Mouse (Mus musculus): Measurements from ENCODE around the gene Xcr1.

Xcr1 gene

DNA sequence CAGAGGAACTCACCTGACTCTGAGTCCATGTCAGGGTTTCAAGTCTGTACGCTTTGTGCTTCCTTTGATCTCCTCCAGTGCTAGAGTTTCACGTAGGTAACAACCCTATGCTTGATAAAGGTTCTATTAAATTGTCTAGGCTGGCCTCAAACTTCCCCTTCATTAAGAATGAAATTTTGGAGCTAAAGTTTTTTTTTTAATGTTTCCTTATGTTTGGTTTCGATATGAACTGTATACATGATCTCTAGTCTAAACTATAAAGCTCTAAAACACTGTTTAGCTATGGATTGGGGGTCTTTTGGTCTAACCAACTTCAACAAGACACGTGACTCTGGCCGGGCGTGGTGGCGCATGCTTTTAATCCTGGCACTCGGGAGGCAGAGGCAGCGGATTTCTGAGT is at the start of gene Xcr1:
Xcr1 (minus strand) TSS at position 101 of the 400 bp plus-strand sequence.
- DNase-seq (ENCODE audit: low spot score in 2 of 2) = no peak

GRCm38 (mm10) chr9:123872049-123872448 is 10.2 kb upstream of the Xcr1 start:
- no peak for DNase-seq (ENCODE audit: low spot score in 2 of 2)

DNA sequence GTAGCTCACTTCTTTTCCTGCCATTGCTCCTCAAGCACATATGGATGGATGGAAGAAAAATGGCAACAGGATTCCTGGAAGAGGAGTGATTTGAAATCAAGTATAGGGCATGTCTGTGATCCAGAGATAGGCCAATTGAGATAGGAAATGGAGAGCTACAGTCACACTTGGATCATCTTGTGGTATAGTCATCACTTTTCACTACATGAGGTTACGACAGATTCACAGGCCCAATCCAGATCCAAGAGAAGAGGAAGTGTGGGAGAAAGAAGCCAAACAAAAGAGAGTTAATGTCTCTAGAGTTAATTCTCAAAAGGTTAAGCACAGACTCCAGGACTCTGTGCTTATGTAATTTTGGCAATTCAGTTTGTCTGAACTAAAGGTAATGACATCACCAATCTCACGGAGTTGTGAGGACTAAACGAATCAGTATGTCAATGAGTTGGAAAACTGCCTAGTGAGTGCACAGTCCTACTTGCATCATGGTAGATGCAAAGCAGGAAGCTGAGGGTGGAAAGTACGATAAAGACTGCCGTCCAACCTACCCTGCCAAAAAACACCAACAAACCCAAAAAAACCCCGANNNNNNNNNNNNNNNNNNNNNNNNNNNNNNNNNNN is 7.4 kb upstream of the Xcr1 start:
- no peak for DNase-seq (ENCODE audit: low spot score in 2 of 2)

DNA sequence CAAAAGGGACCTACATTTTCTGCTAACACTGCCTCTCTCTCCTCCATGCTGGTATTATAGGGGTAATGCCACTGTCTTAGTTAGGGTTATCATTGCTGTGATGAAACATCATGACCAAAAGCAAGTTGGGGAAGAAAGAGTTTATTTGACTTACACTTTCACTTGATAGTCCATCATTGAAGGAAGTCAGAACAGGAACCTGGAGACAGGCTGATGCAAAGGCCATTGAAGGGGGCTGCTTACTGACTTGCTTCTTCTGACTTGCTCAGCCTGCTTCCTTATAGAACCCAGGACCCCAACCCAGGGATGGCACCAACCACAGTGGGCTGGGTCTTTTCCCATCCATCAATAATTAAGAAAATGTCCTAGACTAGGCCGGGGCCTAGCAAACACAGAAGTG is 1.8 kb upstream of the Xcr1 start:
- DNase-seq (ENCODE audit: low spot score in 2 of 2) = no peak

DNA sequence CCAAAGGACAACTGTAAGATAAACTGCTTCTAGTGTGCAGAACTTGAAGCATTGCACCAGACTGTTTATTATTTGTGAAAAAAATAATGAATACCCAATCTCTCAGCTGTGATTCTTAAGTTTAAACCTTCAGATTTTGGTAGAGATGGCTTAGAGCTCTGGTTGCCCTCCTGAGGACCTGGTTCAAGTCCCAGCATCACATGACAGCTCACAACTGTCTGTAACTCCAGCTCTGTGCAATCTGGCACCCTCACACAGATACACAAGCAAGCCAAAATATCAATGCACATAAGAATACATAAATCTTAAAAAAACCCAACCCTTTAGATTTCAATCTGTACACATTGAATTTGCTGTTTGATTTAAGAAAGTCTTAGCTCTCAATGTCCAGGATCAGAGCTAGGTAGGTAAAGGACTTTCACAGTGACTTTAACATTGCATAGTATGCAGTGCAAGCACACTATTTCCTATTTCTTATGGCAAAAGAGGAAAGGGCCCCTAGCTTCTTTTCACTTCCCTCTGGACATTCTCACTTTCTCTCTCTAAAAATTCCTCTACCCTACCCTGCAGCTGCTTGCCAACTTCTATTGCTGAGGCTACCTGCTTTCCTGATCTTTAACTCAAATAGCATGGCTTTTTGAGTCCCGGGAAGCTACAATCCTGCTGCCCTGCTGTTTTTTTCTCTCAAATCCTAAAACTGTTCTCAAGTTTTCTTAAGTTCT is 1.2 kb upstream of the Xcr1 start:
- DNase-seq (ENCODE audit: low spot score in 2 of 2) = no peak

DNA sequence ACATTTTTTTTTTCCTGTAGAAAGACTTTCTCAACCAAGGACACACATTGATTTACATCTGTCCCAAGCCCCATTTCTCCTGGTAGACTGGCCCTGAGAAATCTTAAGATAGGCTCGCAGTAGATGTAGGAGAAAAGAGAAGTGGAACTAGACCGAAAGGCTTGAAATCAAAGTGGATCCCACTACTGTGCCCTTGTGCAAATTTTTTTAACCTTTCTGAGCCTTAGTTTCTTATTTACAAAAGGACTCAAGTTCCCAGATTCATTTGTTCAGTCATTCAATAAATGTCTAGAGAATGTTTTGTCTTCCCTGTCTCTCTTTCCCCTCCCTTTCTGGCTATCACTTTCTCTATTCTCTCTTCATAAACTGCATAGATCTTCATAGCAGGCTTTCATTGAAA is 5.0 kb downstream of the Xcr1 start:
- no peak for DNase-seq (ENCODE audit: low spot score in 2 of 2)

GRCm38 (mm10) chr9:123852449-123853390 is 9.1 kb downstream of the Xcr1 start:
- DNase-seq (ENCODE audit: low spot score in 2 of 2) = no peak

DNA sequence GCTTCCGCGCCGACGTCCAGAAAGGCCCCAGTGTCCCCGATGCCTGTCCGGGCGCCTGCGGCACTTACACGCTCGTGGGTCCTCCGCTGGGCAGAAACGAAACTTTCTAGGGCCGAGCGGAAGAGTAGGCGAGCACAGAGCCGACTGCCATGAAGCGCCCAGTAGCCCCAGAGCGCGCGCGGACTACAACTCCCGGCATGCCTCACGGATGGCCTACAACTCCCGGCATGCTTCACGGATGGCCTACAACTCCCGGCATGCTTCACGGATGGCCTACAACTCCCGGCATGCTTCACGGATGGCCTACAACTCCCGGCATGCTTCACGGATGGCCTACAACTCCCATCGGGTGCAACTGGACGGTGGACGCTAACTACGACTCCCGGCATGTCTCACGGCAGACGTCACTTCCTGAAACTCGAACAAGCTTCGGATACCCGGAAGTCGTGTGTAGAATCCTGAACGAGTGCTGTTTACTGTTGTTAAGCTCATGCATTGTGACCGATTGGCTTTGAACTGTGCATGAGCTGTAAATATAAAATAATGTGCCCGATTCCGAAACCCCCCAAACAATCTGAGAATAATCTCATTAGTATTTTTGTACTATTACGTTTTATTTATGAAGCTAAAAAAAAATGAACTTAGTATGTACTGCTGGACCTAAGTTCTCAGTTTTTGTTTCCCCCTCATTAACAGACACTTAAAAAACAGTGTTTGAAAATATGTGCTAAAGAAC is 9.9 kb downstream of the Xcr1 start, which contains the start of gene Fyco1:
Fyco1 (minus strand) TSS at position 187 of the 736 bp plus-strand sequence.
- DNase-seq (ENCODE audit: low spot score in 2 of 2) = peak; percentile 94 to 97

GRCm38 (mm10) chr9:123851062-123851712 is 10.6 kb downstream of the Xcr1 start:
- peak; percentile 41 to 65 for DNase-seq (ENCODE audit: low spot score in 2 of 2)

- DNase-seq (ENCODE audit: low spot score in 2 of 2) = peak; percentile 21 to 22
Measured at GRCm38 (mm10) chr9:123850705-123851061, 11.1 kb downstream of the Xcr1 start.

DNA sequence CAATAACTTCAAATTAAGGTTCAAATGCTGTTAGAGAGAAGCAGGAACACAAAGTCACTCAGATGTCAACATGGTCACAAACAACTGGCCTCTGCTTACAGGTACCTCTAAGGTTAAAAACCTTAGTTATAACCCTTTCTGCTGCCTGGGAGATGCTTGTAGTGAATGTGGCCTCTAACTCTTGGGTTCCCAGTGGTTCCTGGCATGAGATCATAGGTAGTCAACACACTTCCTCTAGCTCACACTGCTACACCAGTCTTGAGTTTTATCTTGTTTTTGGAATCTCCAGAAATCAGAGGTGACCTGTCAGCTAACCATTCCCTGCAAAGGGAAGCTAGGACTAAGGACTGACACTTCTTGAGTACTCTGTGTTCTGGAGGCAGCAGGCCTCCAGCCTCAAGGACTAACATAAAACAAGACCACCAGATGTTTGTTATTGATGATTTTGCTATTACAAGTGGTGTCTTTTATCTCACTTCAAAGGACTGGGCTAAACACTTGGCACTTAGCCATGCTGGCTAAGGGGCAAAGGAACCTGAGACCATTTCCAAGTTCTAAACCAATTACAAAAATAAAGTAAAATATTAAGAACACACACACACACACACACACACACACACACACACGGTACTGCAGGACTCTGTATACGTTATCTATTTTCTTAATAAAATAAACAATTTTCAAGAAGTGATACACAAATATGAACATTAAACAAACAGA is 11.7 kb downstream of the Xcr1 start:
- DNase-seq (ENCODE audit: low spot score in 2 of 2) = peak in 1 of 2 experiments; percentile 19

GRCm38 (mm10) chr9:123846490-123846889 is 15.3 kb downstream of the Xcr1 start:
- DNase-seq (ENCODE audit: low spot score in 2 of 2) = no peak

GRCm38 (mm10) chr9:123845120-123845519 is 16.7 kb downstream of the Xcr1 start:
- DNase-seq (ENCODE audit: low spot score in 2 of 2) = no peak

DNA sequence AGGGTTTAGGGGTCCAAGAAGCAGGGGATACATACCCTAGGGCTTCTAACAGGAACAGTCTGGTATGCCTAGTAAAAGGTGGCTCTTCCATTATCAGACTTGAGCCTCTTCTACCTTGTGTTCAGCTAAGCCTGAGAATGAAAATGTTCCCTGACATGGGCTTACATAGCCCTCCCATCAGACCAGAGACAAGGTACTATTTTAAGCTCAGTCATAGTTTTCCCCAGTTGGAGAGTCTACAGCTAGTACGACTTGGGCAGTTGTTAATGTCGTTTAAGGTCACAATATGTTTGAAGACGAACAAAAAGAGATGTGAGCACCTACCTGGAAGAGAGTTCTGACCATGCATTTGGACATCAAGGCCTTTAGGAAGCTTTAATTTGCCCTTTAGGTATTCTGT is 17.4 kb downstream of the Xcr1 start:
- no peak for DNase-seq (ENCODE audit: low spot score in 2 of 2)

GRCm38 (mm10) chr9:123840243-123840642 is 21.6 kb downstream of the Xcr1 start:
- DNase-seq (ENCODE audit: low spot score in 2 of 2) = no peak

DNA sequence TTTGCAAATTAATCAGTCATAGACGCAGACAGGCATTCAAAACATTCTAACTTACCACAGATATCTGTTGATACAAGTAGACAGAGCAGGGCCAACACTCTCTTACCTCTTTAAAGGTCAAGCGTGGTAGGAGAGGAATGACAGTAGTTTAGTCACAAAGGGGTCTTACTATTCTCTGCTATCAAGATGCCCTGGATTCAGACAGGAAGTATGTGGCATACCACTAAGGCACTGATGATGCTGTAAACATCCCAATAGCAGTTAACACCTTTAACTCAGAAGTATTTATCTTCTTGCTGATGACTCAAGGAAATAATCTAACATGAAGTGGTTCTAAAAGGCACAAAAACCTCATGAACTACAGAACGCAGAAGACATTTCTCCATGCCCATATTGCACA is 26.0 kb downstream of the Xcr1 start:
- DNase-seq (ENCODE audit: low spot score in 2 of 2) = no peak

GRCm38 (mm10) chr9:123828916-123829315 is 32.9 kb downstream of the Xcr1 start:
- DNase-seq (ENCODE audit: low spot score in 2 of 2) = no peak

GRCm38 (mm10) chr9:123826631-123827030 is 35.2 kb downstream of the Xcr1 start:
- DNase-seq (ENCODE audit: low spot score in 2 of 2) = no peak

GRCm38 (mm10) chr9:123818601-123819000 is 43.2 kb downstream of the Xcr1 start:
- no peak for DNase-seq (ENCODE audit: low spot score in 2 of 2)

- DNase-seq (ENCODE audit: low spot score in 2 of 2) = no peak
Measured at GRCm38 (mm10) chr9:123815996-123816395, 45.8 kb downstream of the Xcr1 start.

Measured in frontal cortex, postnatal 10 days (tissue).